Mouse (Mus musculus) heart, postnatal 25 days (tissue): ENCODE measurements around the gene Hinfp. TPM values are rescaled to one million over a fixed set of nuclear protein-coding genes. Genes with fewer than 3 reads are reported as not detected.
"Not testable (repeated sequence)": the region's sequence is repeated elsewhere in the genome, so short reads cannot be mapped to it uniquely, and the experiment has no call there.

Source experiments
- DNase-seq: peaks from one replicate; pipeline ENCODE4 v3.0.0; 2022; ENCODE audit warnings: low spot score
- intact Hi-C: fragments of 180-260 bp; cut with DNase I; formaldehyde crosslinking; loops from one replicate; pipeline ENCODE4 v1.15.1; 2025
- total RNA-seq, 2 experiments: library from RNA; stranded (reverse); gene quantifications; 2 replicates each; pipeline ENCODE4 v1.2.3; 2021

Gene Hinfp
- total RNA-seq, 2 experiments from 2014 or later, result 7.9 to 12.7 TPM

- DNase-seq, result no peak
Observed at GRCm38 (mm10) chr9:44314910-44315309, 9.4 kb upstream of the Hinfp start.

DNA sequence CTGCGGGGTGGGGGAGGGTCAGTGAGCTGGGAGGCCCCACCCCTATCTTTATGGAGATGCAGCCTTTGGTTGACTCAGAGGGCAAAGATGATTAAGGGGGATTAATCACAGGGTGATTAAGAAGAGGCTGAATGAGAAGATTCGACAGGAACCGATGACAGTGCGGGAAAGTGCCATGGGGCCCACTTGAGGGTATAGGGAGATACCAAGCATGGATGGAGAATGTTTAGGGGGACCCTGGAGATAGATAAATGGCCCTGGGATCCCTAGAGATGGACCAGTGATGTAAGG lies 8.7 kb upstream of the Hinfp start:
- DNase-seq, result no peak
- intact Hi-C loops, result no loop called here

More at GRCm38 (mm10) chr9:44314910-44315309, 9.4 kb upstream of the Hinfp start:
- intact Hi-C loops, result no loop called here

DNA sequence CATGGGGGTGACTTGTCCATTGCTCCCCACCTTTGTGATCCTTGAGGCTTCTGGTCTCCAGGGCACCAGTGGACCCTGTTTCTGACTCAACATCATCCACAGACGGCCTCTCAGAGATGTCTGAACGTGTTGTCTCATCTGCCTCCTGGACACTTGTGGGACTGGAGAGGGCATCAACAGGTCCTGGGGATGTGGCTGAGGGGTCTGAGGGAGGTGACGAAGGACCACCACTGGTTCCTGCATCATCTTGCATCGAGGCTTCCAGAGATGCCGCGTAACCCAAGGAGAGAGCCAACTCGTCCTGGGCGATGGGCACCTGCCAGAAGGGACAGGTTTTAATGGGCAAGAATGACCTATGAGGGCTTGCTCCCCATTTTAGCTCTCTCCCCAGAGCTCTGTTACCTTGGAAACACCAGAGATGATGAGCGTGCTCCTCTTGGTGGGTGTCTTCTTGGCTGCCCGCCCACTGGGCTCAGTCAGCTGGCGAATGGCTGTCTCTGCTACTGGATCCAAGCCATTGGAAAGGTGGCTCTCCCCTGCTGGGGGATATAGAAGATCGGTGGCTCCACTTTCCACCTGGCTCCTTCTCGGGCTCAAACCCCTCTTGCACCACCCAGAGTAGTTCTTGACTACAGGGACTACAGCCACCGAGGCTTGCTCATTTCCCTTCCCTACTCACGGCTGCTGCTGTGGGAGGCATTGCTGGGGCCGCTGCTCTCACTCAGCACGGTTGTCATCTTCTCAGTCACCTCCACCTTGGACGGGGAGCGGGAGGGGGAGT lies 8.2 kb upstream of the Hinfp start:
- no peak for DNase-seq
- intact Hi-C loops, result no loop called here

DNA sequence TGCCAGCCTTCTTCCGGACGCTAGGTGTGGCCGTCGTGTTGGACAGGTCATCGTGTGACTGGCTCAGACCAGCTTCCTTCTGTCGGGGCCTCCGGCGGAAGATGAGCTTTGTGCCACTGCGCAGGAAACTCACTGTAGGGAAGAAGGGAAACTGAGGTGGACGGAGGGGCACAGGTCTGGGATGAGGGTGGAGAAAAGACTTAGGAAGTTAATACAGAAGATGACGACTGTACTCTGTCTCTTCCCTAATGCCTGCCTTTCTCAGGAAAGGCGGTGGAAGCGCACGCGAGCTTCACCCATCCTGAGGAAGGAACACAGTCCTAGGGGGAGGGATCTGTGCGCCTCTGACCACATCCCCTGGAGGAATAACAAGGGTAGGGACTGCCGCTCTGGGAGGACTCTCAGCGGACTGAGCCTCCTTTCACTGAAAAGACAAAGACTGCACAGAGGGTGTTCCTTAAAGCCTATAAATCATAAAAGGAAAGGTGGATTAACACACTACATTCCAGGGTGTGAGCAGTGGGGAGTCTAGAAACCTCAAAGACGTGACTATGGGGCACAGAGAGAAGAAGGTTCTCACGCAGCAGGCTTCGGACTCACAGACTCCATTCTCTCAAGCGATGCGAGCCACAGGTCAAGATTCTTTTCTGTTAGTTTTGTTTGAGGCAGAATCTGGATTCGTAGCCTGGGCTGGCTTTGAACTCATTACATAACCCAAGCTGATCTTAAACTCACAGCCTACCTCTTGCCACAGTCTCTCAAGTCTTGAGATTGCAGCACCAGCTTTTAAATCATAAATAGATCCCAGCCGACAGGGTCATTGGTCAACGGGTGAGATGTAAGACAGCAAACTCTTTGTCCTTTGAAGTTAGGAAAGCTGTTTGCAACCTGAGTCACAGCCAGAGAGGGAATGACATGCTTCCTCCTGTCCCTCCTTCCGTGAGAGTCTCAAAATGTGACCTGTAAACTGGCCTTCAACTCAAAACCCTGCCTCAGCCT lies 6.0 kb upstream of the Hinfp start:
- intact Hi-C loops, result no loop called here
- peak; percentile 52 for DNase-seq

DNA sequence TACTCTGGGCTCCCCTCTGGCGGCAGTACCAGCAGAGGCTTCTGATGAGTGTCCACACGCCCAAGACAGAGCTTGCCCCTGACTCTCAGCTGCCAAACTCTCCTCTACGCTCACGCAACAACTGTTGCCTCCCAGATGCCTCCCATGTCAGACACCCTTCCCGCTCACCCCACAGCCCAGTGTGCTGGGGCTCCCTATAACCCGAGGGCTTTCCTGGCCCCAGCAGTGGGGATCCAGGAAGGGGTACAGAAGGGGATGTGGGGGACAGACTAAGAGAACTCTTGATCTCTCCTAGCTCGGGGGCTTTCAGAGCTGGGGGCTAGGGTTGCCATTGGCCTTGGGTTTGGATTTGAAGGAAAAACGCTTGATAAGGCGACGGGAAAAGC lies 5.3 kb upstream of the Hinfp start:
- intact Hi-C loops, result no loop called here
- no peak for DNase-seq

- intact Hi-C loops, result no loop called here
- DNase-seq, result no peak
Observed at GRCm38 (mm10) chr9:44309756-44310155, 4.3 kb upstream of the Hinfp start.

DNA sequence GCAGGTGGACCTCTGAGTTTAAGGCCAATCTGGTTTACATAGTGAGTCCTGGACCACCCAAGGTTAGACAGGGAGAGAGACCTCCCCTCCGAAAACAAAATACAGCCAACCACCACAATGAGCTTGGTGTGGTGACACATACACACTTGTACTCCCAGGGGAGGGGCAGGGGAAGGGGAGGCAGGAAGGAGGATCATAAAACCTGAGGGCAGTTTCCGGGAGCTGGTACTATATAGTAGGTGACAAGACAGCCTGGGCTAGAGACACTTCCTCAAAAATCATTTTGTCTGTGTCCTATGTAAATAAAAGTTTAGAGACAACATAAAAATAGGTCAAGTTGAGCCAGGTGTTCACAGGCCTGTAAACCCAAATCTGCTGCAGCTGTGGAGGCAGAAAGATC lies 1.8 kb upstream of the Hinfp start:
- intact Hi-C loops, result no loop called here
- no peak for DNase-seq

- intact Hi-C loops, result no loop called here
- DNase-seq, result no peak
Observed at GRCm38 (mm10) chr9:44306532-44306931, 1.1 kb upstream of the Hinfp start.

GRCm38 (mm10) chr9:44300001-44300400 lies 5.5 kb downstream of the Hinfp start:
- intact Hi-C loops, DNase-seq: not testable (repeated sequence)

- intact Hi-C loops, result loop anchor here (5.0 kb wide), 2 partner anchors 45 to 95 kb away; no protein-coding TSS in a partner anchor
- DNase-seq, result no peak
Observed at GRCm38 (mm10) chr9:44292490-44292889, 13.0 kb downstream of the Hinfp start.

DNA sequence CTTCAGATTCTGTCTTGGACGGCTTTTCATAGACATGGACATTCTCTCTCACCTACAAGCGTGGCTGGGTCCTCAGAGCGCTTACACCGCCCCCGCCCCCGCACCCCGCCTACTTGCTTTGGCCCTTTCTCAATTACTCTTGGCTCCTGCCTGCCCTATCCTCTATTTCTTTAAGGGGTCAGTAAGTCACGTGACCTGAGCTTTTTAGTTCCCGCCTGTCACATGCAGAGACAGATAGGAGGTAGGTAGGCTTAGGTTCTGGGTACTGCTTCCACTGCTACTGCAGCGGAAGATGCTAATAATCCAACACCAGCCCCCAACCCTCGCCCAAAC lies 16.5 kb downstream of the Hinfp start:
- DNase-seq, result no peak
- intact Hi-C loops, result no loop called here

- no peak for DNase-seq
Observed at GRCm38 (mm10) chr9:44288076-44288958, 17.2 kb downstream of the Hinfp start, which contains the start of gene Abcg4. Abcg4 (minus strand) TSS chr9:44288615.

DNA sequence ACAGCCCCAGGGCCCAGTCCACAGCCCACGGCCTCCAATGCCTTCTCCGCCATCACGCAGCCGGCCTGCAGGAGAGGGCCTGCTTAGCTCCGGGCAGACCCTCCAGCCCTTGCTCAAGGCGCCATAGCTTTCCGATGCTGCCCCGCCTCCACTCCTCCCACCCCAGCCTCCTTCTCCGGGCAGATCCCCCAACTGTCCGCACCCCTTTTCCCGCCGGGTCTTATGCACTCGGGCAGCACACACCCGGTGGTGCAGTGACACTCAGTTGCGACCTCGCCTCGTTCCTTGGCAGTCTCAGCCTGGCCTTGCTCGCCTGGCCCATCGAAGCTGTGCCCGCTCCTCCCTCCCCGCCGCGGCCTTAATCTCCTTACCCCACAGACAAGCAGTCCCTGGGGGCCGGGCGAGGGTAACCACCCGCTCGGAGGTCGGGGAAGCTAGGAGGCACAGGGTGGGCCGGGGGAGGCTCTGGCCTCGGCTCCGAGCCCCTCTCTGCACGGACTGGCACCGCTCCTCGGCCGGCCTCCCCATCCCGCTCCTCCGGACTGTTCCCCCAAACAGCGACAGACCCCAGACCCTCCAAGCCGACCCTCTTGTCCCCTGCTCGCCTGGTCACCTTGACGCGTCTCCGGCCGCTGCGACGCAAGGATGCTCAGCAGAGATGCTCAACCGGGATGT lies 17.9 kb downstream of the Hinfp start:
- intact Hi-C loops, result no loop called here
- DNase-seq, result no peak

More at GRCm38 (mm10) chr9:44288076-44288958, 17.2 kb downstream of the Hinfp start, which contains the start of gene Abcg4:
- intact Hi-C loops, result no loop called here

DNA sequence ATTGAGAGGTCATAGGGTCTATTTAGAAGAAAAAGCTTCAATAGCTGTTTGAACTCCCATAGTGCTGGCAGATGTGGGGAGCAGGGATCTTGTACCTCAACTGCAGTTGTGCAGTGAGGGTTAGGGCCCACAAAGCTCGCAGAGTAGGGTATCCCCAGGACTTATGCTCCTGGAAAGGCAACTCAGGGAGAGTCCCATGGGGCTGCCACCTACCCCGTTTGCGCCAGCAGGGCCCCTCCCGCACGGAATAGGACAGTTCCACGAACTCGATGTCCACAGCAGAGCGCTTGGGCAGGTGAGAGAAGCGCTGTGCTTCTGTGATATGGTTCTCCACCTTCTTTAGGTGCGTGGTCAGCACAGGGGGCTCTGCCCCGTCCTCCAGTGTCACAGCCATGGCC lies 18.5 kb downstream of the Hinfp start:
- intact Hi-C loops, result no loop called here
- no peak for DNase-seq

DNA sequence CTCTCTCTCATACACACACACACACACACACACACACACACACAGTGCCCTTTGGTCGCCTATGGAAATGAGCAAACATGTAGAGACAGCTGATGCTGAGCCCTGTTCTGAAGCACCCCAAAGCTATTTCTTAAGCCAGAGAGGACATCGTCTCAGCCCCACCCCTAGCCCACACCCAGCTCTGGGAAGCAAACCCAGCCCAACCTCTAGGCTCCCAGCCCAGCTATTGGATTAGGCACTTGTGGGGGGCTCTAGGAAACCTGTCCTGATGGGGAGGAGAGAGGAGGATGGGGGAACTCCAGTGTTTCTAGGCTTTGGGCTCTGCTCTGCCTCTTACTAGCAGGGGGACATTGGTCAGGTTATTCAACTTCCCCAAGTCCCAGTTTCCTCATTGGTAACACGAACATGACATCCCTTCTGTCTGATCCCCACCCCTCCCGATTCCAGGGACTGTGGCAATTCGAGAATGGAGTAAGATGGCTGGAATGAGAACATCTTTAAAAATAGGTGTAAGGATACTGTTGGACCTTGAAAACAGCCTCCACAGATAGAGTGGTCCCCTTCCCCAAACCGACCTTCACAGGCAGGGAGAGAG lies 19.1 kb downstream of the Hinfp start:
- no peak for DNase-seq
- intact Hi-C loops, result no loop called here

- intact Hi-C loops, result no loop called here
- no peak for DNase-seq
Observed at GRCm38 (mm10) chr9:44283183-44283582, 22.3 kb downstream of the Hinfp start.

GRCm38 (mm10) chr9:44269973-44270372 lies 35.5 kb downstream of the Hinfp start:
- intact Hi-C loops, result loop anchor here (10.0 kb wide), 1 partner anchor 285 kb away; no protein-coding TSS in a partner anchor
- DNase-seq, result no peak

DNA sequence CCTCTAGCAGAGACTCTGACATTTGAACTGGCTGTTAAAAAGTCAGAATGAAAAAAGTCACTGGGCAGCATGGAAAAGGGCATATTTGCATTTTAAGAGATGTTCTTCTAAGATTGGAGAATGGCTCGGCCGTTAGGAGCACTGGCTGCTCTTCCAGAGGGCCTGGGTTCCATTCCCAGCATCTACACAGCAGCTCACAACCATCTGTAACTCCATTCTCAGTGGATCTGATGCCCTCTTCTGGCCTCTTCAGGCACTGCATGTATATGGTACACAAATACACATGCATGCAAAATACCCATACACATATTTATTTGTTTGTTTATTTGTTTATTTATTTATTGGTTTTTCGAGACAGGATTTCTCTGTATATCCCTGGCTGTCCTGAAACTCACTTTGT lies 36.4 kb downstream of the Hinfp start:
- no peak for DNase-seq
- intact Hi-C loops, result loop anchor here (10.0 kb wide), 1 partner anchor 284 kb away; no protein-coding TSS in a partner anchor

- intact Hi-C loops, result loop anchor here (10.0 kb wide), 1 partner anchor 284 kb away; no protein-coding TSS in a partner anchor
- no peak for DNase-seq
Observed at GRCm38 (mm10) chr9:44268432-44268831, 37.0 kb downstream of the Hinfp start, which contains the start of gene Nlrx1. Nlrx1 (minus strand) TSS chr9:44268599.
